Mouse (Mus musculus) layer of hippocampus, adult 18-20 months (tissue): Measurements from ENCODE around the gene Chd4. TPM values are rescaled to one million over a fixed set of nuclear protein-coding genes. Genes with fewer than 3 reads are reported as not detected.

ENCODE experiments used
- DNase-seq, 2 experiments: peaks; one replicate each; pipeline ENCODE4 v3.0.0; 2022; ENCODE audit warnings: low spot score in 2 of 2
- total RNA-seq, 2 experiments: library from RNA; stranded (reverse); gene quantifications; 2 replicates each; pipeline ENCODE4 v1.2.3; 2021

Gene Chd4
- total RNA-seq, 2 experiments from 2014 or later, result 153 to 176 TPM

DNA sequence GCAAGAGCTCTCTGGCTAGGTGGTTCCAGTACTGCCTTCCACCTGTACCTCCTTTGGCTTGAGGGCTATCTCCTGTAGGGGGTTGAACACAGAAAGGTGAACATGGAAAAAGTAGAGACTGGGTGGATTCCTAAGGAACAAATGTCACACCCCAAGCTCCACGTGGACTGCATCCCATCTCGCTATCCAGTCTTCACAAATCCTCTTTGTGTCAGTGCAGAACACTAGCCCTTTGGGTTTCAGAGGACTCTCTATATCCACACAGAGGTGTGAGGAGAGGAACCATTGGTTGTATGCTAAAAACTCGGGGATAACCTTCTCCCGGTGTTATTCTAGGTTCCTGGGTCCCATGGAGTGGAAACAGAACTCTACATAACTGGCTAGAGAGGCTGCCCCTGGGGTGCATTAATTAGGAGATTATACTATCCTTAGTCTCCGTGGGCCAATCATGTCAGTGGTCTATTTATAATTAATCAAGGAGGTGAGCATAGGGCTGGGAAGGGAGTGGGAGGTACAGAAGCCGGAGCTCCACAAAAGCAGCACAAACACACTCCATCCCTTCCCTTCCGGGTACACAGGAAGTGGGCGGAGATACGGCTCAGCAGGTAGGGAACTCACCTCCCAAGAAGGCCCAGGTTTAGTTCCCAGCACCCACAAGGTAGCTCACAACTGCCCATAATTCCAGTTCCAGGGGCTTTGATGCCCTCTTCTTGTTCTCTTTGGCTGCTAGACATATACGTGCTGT lies 5.3 kb upstream of the Chd4 start:
- DNase-seq, result no peak

- no peak for DNase-seq
Measured at GRCm38 (mm10) chr6:125092372-125092771, 3.4 kb upstream of the Chd4 start.

- no peak for DNase-seq
Measured at GRCm38 (mm10) chr6:125094843-125095242, 938 bp upstream of the Chd4 start.

GRCm38 (mm10) chr6:125096279-125096596 lies 457 bp downstream of the Chd4 start:
- no peak for DNase-seq

GRCm38 (mm10) chr6:125096597-125097345 lies 990 bp downstream of the Chd4 start:
- DNase-seq, result peak in 1 of 2 experiments; percentile 45

- DNase-seq, result peak in 1 of 2 experiments; percentile 48
Measured at GRCm38 (mm10) chr6:125097346-125097689, 1.5 kb downstream of the Chd4 start.

DNA sequence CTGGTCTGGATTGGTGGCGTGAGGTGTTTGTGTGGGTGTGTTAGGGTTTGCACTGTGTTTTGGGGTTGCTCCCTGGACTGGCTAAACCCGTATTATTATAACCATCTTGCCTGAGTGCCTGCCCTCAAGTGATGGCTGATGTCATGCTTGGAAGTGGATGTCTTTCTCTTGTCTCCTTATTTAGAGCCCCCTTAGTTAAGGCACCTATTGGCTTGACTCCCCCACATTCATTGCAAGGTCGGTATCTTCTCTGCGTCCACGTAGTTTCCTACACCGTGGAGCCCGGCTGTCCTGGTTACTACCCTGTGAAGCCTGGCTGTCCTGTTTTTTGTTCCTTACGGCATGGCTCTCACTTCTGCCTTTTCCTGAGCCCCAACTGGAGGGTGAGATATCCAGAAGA lies 2.2 kb downstream of the Chd4 start:
- DNase-seq, result no peak

DNA sequence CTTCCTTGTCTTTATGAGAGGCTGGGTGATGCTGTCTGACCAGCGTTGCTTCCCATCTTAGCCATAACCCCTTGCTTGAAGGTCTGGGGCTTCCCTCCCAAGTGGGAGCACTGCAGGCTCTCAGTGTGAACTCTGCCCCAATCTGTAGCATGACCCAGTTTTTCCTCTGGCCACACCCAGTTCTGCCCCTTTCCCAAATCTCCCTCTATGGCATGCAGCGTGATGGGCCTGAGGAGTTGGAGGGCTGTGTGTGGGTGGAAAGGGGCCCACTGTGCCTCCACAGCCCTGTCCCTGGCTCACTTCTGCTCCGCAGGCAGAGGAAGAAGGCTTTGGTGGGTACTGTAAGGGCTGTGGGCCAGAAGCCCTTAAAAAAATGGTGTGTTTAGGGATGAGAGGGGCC lies 2.7 kb downstream of the Chd4 start:
- no peak for DNase-seq

DNA sequence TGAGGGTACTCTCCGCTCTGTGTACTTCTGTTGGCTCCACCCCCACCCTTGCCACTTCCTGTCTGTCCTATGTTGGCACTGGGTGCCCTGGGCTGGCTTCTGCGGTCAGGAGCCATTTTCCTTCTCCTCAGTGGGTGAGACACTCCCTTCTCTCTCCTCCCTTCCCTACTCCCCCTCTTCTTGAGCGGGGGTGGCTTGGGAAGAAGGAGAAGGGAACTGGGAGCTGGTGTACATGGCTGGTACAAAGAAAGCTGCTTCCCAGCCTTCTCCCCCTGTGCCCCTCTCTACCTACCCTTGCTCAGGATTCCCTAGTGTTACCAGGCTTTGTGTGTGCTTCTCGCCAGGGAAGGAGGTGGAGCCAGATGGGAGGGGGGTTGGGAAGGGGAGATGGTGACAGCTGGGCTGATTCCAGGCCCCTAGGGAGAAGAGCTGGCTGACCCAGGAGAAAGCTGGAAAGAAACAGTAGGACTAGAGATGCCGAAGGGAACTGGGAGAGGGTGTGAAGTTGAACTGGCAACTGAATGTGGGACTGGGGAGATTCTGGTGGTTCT lies 3.7 kb downstream of the Chd4 start:
- DNase-seq, result peak in 1 of 2 experiments; percentile 34

- DNase-seq, result no peak
Measured at GRCm38 (mm10) chr6:125101444-125101843, 5.7 kb downstream of the Chd4 start.

DNA sequence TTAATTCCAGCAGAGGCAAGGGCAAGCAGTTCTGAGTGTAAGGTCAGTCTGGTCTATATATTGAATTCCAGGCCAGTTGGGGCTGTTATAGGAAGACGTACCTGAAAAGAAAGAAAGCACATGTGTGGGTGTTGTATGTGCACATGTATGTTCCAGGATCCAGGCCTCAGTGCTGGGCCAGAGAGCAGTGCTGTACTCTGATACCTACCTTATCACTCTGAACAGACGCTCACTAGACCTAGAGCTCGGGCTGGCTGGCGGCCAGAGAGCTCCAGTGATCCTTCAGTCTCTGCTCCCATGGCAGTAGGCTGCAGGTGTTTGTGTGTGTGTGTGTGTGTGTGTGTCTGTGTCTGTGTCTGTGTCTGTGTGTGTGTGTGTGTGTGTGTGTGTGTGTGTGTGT lies 8.4 kb downstream of the Chd4 start:
- DNase-seq, result no peak

DNA sequence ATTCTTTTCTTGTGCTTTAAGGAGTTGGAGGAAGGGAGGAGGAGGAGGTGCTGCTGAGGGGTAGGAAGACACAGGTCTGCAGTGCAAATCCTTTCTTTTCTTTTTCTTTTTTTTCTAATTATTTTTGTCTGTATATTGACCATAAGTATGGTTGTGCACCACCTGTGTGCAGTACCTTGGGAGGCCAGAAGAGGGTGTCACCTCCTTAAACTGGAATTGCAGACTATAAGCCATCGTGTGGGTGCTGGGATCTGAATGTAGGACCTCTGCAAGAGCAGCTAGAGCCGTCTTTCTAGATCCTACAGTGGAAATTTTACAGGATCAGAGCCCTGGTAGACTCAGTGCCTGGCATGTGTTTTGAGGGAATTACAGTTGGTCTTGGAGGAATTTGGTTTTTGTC lies 11.9 kb downstream of the Chd4 start:
- DNase-seq, result no peak

DNA sequence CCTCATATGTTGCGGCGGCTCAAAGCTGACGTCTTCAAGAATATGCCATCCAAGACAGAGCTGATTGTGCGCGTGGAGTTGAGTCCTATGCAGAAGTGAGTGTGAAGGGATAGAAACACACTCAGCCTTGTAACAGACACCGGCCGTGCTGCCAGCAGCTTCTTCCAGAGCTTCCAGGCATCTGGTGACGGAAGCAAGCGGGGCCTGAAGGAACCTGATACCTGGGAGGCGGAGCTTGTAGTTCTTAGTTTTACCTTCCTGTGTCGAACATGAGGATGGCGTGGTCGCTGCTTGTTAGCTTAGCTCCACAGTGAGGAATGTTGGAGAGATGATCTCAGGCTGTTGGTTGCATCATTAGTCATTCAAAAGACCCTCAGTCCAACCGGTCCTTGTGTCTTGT lies 13.6 kb downstream of the Chd4 start:
- DNase-seq, result no peak

DNA sequence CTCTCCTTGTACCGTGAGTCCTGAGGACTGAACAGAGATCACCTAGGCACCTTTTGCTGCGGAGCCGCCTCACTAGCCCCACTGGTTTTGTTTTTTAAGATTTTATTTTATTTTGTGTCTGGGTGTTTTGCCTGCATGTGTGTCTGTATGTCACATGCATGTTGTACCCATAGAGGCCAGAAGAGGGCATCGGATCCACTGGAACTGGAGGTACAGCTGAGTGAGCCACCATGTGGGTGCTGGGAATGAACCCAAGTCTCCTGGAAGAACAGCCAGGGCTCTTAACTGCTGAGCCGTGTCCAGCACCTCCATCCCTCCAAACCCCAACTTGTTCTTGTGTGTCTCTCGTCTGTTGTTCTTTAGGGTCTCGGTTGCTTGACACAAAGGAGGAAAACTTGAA lies 15.1 kb downstream of the Chd4 start:
- DNase-seq, result no peak

DNA sequence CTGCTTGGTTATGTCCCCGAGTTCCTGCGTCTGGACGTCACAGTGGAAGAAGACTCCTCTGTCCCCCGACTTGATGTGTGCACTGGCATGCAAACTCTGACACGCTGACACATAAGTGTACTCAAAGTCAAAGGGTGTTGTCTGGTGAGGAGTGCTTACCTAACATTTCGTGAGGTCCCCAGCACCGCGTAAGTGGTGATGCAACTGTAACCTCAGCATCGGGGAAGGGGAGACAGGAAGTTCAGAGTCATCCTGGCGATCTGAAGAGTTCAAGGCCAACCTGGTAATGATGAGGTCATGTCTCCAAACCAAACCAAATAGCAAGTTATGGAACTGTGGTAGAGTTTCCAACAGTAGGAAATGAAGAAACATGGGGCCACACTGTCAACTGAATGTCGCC lies 16.8 kb downstream of the Chd4 start:
- DNase-seq, result no peak

DNA sequence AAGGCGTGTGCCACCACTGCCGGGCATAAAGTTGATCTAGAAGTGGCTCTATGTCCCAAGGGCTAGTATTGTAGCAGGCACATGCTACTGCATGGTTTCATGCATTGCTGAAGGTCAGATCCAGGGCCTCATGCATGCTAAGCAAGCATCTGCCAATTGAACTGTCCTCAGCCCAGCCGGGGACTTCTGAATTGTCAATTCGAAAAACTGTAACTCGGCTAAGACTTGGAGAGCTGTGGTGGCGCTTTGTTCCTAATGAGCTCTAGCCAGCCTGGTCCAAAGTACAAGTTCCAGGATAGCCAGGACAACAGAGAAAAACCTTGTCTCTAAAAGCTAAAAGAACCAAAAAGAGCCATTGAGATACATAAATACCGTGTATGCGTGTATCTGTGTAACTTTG lies 23.6 kb downstream of the Chd4 start:
- DNase-seq, result no peak

DNA sequence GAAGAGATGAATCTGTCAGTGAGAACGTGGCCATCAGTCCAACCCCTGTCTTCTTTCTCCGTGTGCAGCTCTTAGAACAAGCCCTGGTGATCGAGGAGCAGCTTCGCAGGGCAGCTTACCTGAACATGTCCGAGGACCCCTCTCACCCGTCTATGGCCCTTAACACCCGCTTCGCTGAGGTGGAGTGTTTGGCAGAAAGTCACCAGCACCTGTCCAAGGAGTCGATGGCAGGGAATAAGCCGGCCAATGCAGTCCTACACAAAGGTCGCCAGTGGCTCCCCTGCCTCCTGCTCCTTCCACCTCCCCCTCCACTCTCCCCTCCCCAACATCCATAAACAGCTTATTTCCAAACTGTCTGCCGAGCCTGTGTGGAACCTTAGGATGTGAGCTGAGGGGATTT lies 32.9 kb downstream of the Chd4 start:
- no peak for DNase-seq

DNA sequence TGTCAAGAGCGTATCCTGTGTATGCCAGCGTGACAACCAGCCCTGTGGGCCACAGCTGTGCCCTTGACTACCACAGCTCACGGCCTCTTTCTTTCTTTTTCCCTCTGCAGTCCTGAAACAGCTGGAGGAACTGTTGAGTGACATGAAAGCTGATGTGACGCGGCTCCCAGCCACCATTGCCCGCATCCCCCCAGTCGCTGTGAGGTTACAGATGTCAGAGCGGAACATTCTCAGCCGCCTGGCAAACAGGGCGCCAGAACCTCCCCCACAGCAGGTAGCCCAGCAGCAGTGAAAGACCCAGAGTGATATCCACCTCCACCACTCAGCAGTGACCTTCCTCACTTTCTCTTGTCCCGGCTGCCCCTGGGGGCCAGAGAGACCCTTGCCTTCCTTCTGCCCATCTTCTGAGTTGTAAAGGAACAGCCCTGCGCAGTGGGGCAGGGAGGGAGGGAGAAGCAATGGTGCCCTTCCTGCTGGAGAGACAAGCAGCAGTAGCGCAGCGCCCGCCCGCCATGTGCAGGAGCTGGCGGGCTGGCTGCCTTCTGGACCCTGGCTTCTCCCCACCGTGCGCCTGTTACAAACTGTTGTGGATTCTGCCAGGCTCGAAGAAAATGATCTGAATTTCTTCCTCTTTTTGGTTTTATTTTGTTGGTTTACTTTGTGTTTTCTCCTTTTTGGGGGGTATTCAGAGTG lies 34.1 kb downstream of the Chd4 start:
- no peak for DNase-seq

DNA sequence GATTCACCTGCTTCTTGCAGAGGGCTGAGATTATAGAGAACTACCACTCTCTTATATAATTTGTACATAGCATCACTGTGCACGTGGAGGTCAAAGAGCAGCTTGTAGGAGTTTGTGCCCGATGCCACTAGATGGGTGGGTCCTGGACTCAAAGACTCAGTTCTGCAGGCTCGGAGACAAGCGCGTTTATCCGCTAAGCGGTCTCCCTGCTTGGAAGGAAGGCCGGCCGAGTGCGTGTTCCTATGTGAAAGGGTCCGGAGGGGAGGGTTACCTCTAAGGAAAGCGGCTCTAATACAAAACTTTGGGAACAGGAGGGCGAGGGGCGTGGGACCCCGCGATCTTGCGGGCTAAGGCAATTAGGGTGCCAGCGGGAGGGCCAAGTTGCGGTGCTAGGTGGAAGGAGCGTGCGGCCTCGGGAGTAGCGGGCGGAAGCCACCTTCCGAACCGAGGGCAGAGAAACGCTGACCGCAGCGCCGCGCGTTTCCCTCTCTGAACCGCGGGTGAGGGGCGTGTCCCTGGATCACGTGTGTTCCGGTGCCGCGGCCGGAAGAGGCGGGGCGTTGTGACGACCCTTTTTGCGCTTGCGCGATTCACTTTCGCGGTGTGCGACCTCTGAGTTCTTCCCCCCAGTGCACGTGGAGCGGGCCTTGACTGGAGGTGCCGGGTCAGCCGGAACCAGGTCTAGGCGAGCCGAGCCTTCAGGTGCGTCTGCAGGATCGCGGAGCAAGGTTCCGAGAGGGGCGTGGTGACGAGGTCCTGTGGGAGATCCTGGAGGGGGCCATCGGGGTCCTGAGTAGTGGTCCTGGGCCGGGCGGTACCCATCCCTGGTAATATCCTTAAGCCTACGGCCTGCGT lies 35.7 kb downstream of the Chd4 start, which contains the start of gene Nop2:
Gene Nop2 (plus strand): TSS at position 608 of the 855 bp plus-strand sequence.
- peak; percentile 78 to 83 for DNase-seq

DNA sequence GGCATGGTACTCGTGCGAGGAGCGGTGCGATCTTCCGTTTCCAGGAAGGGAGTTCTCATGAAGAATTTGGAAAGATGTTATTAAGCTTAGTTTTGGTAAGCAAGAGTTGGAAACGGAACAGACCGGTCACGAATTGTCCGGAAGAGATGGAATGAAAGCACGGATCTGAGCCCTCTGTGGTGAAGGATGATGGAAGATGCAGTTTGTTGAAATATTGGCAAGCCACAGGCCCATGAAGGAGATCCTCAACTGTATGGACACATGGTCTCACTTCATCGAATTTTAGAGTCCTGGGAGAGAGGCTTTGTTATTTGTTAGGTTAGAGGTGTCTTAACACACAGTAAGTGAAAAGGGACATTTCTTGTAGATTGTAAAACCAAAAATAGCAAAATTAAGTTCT lies 36.7 kb downstream of the Chd4 start:
- DNase-seq, result no peak

DNA sequence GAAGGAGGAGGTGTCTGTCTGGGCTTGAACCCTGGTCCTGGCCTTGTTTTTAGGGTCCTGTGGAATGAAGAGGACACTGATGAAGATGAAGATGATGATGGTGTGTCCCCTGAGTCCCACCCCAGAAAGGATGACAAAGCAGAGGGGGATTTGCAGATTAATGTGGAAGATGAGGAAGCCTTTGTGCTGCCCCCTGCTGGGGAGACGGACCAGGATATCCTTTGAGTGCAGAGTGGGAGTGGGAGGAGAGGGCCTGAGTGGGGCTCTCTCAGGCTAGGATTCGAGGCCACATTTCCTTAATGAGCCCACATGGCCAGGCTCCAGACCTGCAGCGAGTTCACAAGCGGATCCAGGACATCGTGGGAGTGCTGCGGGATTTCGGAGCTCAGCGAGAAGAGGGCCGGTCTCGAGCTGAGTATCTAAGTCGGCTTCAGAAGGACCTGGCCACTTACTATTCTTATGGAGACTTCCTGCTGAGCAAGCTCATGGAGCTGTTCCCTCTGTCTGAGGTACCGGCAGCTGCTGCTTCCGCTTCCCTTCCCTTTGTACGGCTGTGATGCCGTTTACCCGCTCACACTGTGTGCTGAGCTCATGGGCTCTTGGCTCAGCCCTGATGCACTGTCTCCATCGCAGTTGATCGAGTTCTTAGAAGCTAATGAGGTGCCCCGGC lies 41.4 kb downstream of the Chd4 start:
- no peak for DNase-seq
